Mouse (Mus musculus) MEL-GATA-1-ER (cell line): ENCODE measurements around the gene Fmc1.
A peak's percentile ranks its signal among the peaks of the same experiment; 100 is the strongest.
"Not testable (repeated sequence)": the region's sequence is repeated elsewhere in the genome, so short reads cannot be mapped to it uniquely, and the experiment has no call there.

Source experiments
- DNase-seq: peaks from one replicate; pipeline ENCODE4 v3.0.0-alpha.2; 2012; ENCODE audit warnings: low read depth; ENCODE audit errors: extremely low read depth

The Fmc1 gene

DNA sequence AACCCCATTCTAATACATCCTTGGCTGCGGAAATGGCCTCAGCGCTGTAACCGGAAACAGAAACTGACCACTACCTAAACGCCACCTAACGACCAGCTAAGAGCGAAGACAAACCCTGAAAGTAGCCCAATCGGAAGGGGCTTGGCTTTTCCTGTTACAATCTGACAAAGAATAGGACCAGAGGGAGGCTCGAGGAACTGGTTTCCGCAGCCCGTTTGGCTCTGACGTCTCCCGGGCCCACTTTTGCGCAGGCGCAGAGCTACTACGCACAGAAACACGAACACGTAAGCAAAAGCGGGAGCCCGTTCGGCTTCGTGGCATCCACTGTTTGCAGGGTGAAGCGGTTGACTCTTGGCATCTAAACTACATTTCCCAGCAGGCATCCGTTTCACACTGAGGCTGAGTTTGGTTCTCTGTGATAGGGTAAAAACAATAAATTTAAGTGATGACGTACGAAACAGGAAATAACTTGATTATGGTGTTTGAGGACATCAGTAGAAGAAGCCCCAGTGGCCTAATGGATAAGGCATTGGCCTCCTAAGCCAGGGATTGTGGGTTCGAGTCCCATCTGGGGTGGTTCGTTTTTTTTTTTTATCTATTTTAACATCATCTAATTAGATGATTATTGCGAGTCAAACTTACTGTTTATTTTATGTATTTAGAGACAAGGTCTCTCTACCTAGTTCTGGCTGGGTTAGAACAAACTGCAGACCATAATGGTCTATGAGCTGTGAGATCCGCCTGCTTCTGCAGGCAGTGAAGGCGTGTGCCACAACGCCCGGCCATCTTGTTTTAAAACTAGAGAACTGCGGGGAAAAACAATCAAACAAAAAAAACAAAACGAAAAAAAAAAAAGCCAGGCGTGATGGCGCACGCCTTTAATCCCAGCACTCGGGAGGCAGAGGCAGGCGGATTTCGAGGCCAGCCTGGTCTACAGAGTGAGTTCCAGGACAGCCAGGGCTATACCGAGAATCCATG, at the start of gene Fmc1:
Fmc1 (plus strand) TSS at position 75 of the 978 bp plus-strand sequence.
- peak; percentile 98 for DNase-seq

DNA sequence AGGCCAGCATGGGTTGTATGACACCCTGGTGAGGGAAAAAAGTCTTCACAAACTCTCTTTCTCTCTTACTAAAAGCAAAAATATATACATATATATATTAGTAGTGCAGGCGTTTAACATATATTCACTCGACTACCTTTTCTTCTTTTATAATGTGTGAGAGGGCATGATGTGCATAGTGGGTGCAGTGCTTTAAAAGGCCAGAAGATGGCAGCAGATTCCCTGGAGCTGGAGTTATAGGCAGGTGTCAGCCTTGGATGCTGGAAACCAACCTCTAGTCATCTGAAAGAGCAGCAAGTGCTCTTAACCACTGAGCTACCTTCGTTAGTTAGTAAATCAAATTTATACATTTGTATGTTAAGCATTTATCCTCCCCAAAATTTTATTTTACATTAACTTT, 40.8 kb upstream of the Fmc1 start:
- peak; percentile 35 for DNase-seq

DNA sequence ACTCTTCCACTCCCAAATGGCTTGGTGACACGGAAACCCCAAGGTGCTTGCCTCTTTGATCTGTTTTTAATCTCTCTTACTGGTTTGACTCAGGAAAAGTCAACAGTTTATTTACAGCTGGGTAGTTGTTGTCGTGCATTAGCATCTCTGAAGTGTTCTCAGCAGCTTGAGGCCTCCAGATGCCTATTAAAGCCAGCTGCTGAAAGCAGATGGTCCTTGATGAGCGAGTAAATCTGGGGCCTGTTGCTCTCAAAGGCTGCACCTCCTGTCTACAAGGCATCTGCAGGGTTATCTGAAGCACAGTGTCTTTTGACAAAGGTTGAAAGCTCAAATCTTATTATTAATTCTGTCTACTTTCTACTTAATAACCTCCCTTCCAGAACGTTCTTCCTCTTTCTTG, 37.7 kb upstream of the Fmc1 start:
- DNase-seq, result no peak

DNA sequence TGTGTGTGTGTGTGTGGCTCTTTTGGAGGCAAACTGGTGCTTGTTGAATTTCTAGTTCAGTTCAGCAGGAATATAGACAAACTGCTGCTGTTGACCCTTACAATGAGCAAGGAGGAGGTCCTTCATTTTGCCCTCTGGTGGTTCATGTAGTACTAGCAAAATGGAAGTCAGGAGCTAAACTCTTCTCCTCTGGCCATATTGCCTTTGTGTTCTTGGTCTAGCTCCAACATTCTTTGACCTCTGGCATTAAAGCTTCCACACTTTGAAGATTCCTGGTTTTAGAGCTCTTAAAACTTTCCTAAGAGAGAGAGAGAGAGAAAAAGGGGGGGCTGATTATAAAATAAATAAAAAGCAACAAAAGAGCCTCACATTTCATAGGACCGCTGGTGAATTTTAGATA, 21.2 kb upstream of the Fmc1 start:
- no peak for DNase-seq

DNA sequence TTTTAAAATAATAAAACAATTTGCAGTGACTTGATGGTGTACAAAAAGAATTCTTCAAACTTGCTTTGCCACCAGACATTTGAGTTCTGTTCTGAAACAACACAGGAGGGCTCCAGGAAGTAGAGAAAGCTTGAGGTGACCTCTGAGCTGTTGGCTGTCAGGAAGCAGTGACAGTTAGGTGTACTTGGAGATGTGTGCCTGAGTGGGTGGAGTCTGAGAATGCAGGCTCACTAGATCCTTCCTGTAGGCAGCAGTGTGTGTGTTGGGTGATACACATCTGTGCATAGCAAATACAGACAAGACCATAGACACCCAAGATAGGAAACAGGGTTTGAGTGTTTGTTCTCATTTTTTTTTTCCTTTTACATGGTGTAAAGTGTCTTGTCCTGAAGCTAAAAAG, 20.5 kb upstream of the Fmc1 start:
- DNase-seq, result no peak

DNA sequence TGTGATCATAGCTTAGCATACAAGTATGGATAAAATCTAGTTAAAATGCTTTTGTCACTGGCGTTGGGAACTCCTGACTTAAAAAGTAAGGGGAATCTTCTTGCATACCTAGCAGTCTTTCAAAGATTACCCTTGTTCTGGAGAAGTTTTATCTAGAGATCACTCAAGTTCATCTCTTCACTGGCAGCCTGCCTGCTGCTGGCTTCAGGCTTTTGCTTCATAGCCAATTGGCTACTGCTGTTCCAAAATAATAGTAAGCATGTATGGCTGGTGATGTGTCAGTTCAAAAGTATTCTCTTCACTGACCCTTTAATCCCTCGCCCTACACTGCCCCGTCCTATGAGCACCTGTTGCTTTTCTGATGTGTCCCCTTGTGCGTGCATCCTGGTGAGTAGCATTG, 18.1 kb upstream of the Fmc1 start:
- DNase-seq, result no peak

DNA sequence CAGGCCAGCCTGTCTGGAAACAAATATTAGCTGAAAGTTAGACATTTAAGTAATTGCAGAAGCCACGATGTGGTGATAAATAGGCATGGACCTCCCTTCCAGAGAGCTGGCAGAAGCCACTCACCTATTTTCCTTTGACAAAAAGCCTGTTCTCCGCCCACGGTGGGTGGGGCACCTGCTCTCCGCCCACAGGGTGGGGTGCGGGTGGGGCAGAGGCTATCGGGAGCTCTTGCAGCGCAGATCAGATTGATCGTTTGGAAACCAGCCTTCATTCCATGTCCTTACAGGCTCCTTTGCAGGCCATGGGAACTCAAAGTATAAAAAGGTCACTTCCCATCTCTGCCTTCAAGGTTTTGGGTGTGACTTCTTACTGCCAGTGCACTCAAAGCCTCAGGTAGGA, 9.5 kb upstream of the Fmc1 start:
- DNase-seq, result no peak

DNA sequence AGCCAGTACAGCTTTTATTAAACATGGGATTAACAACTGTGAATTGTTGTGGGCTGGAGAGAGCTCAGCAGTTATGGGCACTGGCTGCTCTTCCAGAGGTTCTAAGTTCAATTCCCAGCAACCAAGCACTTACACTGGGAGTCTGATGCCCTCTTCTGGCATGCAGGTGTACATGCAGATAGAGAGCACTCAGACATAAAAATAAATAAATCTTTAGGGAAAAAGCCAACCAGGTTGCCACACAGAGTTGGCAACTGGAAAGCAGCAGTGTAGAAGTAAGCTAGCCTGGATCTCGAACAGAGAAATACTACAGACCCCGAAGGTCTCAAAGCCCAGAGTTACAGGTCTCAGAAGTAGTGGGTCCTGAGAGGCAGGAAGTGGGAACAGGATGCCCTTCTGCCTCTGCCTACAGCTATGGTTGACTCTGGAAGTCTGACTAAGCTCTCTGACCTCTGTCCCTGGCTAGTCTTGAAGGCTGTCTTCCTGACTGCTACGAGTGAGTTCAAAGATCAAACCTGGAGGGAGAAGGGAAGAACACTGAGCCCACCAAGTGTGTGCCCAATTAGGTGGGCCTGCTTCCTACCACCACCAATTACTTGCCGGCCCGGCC, 2.0 kb upstream of the Fmc1 start:
- peak; percentile 47 for DNase-seq

DNA sequence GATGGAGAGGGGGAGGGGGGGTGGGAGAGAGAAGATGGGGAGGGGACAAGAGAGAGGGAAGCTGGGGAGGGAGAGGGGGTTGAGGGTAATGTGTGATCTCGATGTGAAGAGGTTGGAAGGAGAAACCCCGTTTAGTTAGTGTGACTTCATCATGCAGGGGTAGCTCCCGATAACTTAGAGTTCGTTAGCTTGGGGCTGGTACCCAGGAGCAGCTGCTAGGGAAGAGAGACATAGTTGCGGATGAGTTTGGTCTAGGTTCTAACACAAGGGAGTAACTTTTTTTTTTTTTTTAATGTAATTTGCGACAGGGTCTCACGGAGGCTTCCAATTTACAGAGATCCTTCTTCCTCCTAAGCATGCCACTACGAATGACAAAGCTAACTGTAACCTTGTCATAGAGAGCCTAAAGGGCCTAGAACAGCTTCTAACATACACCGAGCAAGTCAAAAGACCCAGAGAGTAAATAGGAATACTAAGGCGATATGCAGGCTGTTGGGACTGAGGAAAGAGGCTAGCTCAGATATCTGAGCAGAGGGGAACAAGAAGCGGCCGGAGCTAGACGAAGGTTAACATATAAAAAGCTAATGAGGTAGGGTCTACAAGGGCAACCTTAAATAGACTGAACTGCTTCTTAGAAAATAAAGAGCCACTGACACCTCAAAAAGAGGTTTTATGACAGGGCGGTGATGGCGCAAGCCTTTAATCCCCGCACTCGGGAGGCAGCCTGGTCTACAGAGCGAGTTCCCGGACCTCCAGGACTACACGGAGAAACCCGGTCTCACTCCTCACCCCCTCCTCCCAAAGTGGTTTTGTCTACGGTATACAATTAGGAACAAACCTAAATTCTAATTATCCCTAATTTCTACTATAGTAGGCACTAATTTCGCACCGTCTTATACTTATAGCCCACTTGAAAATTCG, 542 bp upstream of the Fmc1 start:
- peak; percentile 33 for DNase-seq

DNA sequence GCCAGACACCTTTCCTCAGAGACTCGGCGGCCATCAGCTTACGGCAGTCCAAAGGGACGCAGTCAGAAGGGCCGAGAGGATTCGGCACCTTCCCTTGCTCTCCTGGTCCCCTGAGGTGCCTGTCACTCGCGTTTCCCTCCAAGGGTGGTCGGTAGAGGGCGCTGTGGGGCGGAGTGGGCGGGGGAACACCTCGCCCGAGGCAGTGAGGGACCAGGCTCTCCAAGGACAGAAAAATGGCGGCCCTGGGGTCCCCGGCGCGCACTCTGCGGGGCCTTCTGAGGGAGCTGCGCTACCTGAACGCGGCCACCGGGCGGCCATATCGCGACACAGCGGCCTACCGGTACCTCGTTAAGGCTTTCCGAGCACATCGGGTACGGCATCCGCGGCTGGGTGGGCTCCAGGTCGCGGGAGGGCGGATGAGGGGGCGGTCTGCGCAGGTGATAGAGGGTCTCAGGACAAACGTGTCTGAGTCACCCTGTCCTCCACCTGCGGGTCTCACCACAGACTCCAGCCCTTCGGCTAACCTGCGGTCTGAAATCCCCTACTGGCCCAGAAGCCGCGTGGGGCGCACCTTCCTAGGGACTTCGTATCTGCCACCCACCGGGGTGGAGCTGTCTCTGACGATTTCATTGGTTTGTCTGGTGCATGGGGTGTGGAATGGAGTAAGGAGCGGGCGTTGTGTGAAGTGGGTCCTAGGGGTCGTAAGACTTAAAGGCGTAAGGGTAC, 1.5 kb downstream of the Fmc1 start:
- DNase-seq, result peak; percentile 72

DNA sequence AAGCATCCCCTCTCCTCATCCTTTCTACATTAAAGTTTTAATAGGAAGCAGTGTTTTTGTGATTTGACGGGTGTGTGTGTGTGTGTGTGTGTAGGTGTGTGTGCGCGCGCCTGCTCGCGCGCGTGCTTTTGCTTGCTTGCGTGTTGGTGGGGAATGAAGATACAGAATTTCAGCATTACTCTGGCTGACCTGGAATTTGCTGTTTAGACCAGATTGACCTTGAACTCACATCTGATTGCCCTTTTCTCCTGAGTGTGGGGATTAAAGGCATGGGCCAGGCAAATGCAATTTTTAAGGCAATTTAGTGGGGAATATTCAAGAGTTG, 2.0 kb downstream of the Fmc1 start:
- no peak for DNase-seq

DNA sequence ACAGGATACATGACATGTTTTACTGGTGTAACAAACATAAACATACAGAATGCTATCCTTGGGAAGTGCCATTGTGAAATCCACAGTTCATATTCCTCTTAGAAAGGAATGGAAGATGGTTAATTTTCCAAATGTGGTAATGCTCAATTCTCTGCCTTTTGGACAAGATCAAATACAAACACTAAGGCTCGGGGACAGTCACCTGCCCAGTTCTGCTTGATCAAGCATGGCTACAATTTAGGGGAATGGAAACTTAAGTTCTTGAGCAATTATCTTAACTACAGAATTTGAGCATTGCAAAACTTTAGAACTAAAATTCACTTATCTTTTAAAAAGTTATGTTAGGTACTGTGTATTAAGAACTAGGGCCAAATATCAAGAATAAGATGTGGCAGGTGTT, 2.5 kb downstream of the Fmc1 start:
- no peak for DNase-seq

DNA sequence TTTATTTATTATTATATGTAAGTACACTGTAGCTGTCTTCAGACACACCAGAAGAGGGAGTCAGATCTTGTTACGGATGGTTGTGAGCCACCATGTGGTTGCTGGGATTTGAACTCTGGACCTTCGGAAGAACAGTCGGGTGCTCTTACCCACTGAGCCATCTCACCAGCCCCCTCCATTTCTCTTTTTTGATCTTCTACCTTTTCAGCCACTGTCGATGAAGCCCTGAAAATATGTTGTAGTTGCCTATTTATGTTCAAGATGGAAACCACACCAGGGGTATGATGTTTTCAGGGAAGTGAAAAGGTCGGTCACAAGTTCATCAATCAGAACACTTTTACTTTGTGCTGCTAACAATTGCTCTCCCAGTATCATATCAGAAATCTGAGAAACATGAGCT, 10.8 kb downstream of the Fmc1 start:
- DNase-seq, result not testable (repeated sequence)

DNA sequence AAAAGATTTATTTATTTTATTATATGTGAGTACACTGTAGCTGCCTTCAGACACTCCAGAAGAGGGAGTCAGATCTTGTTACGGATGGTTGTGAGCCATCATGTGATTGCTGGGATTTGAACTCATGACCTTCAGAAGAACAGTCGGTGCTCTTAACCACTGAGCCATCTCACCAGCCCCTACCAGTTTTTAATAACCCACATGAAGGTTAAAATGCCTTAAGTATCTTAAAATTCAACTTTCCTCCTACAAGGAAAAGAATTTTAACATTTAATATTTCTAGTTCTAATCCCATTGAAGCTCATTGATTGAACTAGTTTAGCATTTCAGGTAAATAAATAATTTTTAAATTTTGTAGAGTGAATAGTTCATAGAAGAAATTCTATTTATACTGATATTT, 13.7 kb downstream of the Fmc1 start:
- not testable (repeated sequence) for DNase-seq

DNA sequence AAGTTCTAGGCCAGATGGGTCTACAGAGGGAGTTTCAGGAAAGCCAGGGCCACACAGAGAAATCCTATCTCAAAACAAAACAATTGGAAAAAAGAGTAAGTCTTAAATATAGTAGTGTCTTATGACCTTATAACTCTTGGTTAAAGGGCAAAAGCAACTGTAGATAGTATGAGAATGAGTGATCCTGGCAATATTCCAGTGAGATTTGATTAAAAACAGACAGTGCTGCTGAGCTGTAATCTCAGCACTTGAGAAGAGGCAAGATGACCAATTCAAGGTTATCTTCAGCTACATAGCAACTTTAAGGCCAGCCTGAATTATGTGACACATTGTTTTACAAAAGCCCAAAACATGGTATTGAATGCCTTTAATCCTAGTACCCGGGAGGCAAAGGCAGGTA, 14.4 kb downstream of the Fmc1 start:
- DNase-seq, result no peak

DNA sequence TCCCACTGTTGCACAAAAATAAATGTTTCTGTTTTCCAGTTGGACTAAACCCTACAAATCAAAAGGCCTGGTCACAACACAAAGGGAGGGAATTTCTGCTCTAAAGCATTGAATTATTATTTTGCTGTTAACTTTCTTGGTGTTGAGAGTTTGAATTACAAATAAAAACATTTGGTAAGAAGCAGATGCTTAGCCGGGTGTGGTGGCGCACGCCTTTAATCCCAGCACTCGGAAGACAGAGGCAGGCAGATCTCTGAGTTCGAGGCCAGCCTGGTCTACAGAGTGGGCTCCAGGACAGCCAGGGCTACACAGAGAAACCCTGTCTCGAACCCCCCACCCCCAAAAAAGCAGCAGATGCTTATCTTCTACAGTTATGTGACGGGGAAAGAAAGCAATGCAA, 15.3 kb downstream of the Fmc1 start:
- DNase-seq, result not testable (repeated sequence)

DNA sequence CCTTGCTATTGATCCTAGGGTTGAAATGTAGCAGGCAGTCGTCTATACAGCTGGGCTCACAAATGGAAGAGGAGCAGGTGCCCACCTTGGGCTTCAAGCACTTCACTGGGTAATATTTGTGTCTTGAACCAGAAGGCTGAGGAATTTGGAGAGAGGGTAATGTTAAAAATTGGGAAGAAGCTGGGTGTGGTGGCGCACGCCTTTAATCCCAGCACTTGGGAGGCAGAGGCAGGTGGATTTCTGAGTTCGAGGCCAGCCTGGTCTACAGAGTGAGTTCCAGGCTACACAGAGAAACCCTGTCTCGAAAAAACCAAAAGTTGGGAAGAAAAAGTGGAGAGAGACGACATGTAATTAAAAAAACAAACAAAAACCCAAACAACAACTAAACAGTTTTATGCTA, 16.5 kb downstream of the Fmc1 start:
- not testable (repeated sequence) for DNase-seq

DNA sequence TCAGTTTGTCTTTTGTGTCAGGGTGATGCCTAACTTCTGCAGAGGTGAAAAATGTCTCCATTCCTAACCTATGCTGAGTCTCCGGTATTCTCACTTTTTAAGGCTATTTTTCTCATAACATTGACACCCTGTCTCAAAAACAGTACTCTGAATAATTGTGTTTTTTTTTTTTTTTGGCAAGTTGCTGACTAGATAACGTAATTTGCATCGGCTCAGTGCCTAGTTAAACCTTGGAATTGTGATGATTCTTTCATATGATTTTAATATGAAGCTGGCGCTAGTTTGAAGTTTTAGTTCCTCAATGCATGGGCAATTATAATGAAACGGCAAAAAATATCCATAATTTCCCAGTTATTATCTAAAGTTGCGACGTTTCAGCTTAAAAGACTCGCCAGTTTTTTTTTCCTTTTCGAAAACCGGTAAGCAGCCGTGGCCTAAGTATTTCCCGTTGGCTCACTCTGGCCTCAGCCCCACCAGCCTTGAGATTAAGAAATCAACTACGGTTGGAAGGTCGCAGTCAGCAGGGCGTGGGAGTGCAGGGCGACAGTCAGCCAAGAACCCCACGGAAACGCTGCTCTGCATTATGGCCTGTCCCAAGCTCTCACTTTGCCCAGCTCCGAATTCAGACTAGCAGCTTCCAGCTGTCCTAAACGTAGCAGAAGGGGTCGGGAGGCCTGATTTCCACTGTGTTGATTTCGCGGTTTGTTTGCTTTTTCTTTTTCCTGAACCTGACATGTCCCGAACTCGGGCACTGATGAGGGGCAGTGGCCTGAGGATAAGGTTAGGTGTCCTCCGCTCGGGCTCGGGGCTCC, 17.2 kb downstream of the Fmc1 start:
- DNase-seq, result peak; percentile 55

DNA sequence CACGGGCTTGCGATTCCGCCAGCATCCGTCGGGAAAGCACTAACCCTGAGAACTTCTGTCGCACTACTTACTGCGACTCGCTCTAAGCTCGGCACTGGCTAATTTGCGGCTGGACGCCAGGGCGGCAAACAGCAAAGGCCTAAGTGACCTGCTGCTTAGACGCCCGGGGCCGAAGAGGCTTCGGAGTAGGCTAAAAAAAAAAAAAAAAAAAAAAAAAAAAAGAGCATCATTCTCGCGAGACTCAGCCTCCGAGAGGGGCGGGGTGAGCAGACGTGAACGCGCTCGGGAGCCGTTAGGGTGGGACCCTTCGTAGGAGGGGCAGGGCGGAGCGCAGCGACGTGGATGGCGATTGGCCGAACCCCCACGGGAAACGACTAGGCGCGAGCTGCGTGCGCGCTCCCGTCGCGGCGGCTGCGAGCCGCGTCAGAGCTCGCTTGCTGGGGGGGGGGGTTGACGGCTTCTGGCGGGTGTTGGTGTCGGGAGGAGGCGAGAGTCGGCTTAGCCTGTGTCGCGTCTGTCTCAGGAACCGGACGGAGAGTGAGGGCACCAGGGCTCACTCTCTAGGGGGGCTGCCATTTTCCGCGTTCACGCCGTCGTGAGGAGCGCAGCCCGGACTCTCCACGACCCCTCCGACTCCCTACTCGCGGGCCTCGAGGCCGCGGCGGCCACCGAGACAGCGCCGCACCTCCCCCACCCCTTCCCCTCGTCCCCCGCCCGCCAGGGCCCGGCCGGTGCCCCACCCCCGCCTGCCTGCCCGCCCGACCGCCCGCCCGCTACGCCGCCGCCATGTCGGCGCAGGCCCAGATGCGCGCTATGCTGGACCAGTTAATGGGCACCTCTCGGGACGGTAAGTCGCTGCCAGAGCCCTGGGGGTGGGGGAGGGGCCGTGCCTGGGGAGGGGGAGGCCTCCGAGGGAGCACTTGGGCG, 18.0 kb downstream of the Fmc1 start, which contains the start of gene Luc7l2:
Luc7l2 (plus strand) TSS at position 273 of the 927 bp plus-strand sequence.
- DNase-seq, result peak; percentile 88
